Mouse (Mus musculus) erythroid progenitor cell, adult 5-6 weeks (primary cell): ENCODE data around the gene Afg1l. TPM values are rescaled to one million over a fixed set of nuclear protein-coding genes. Genes with fewer than 3 reads are reported as not detected.

Source experiments
- ATAC-seq: replicated peaks from 2 replicates; pipeline ENCODE4 v1.8.0; 2016; ENCODE audit warnings: moderate number of reproducible peaks, mild to moderate bottlenecking, moderate TSS enrichment, inconsistent platforms; ENCODE audit not compliant: poor library complexity, low FRiP score, severe bottlenecking
- total RNA-seq, 2 experiments: library from RNA; stranded (forward) in 1 of 2; stranded (reverse) in 1 of 2; fragments of 150-400 nt in 1 of 2; fragments of 186-747, 209-891 nt in 1 of 2; gene quantifications; 2 replicates each; pipeline versions ENCODE4 v1.2.3 to v1.2.4; 2015 to 2017; ENCODE audit warnings: low replicate concordance in 2 of 2

Gene Afg1l
- total RNA-seq, 2 experiments from 2014 or later: 0.84 to 1.7 TPM

GRCm38 (mm10) chr10:42480719-42481118 is 2.4 kb upstream of the Afg1l start:
- ATAC-seq: no peak

DNA sequence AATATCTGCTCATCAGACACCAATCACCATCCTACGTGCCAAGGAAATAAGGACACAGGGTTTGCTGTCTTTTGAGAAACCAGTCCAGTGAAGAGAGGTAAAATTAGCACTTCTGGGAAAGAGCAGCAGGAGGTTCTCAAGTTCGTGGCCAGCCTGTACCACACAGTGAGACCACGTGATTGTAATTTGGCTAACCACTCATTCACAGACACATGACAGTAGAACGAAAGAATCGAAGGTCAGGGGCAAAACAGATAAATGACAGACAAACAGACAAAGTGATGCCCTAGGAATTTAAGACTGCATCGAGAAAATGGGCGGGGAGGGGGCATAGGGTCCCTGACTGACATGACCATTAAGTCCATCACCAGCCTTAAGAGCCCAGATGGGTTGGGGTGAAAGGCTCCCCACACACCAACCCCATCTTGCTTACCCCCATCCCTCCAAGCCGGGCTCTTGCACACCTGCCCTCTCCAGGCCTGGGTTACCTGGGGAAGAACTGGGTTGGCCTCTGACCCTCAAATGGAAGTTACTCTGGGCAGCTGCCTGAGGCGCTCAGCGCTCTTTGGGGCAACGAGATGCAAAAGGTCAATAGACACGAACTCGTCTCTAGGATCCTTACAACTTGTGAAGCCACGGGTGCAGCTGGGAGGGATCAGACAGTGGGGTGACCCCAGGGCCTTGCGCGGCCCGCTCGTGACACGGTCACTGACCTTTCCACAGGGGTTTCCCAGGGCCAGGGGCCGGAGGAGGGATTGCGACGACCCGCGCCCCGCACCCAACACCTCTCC is 620 bp downstream of the Afg1l start:
- ATAC-seq: peak; percentile 21

GRCm38 (mm10) chr10:42476774-42477475 is 1.4 kb downstream of the Afg1l start:
- ATAC-seq: no peak

DNA sequence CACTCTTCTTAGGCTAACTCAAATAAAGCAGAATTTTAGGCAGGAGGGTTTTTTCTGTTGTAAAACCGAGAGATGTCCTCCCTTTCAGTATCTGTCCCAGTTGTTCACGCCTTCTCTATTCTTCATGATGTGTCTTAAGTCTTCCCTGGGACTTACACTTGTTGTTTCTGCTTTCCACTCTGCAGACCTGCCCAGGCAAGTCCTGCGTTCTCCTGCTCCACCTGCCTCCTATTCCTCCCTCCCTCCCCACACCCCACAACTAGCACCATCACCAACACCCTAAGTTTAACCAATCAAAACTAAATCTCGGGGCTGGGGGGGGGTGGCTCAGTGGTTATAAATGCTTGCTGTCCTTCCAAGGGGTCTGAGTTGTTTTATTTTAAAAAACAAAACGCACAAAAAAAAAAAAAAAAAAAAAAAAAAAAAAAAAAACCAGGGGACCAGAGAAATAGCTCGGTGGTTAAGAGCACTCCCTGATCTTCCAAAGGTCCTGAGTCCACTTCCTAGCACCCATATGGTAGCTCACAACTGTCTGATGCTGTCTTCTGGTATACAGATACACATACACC is 3.3 kb downstream of the Afg1l start:
- no peak for ATAC-seq

GRCm38 (mm10) chr10:42464805-42465204 is 13.6 kb downstream of the Afg1l start:
- no peak for ATAC-seq

- no peak for ATAC-seq
Measured at GRCm38 (mm10) chr10:42464224-42464623, 14.1 kb downstream of the Afg1l start.

- ATAC-seq: no peak
Measured at GRCm38 (mm10) chr10:42457557-42458191, 20.7 kb downstream of the Afg1l start.

- ATAC-seq: no peak
Measured at GRCm38 (mm10) chr10:42455981-42456380, 22.4 kb downstream of the Afg1l start.

DNA sequence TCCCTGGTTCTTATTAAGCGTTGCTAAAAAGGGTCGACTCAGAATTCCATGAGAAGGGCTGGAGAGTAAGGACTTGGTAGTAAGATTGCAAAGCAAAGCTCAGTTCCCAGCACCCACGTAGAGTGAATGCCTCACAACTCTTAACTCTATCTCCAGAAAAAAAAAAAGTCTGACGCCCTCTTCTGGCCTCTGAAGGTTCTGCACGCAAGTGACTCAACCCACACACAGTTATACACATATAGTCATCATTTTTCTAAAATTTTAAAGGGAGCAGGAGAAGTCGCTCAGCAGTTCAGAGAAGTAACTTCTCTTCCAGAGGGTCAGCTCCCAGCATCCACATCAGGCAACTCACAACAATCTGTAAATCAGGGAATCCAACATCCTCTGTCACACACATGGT is 23.7 kb downstream of the Afg1l start:
- no peak for ATAC-seq

- ATAC-seq: no peak
Measured at GRCm38 (mm10) chr10:42454266-42454665, 24.1 kb downstream of the Afg1l start.

GRCm38 (mm10) chr10:42449672-42450071 is 28.7 kb downstream of the Afg1l start:
- no peak for ATAC-seq

DNA sequence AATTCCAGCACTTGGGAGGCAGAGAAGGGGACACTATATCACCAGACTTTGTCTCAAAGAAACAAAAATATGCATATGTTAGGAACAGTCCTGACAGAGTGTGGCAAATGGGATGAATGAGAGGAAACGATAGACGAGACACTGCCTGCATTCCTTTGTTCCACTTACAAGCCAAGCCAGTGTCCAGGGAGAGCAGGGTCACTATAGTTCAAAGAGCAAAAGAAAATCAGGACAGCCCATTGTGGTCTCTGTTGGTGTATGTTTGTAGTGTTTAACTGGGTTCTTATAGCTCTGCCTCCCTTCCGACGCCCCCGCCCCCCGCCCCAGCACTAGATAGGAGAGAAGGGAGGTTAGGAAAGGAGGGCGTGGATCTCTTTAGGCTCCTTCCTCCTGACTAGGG is 30.0 kb downstream of the Afg1l start:
- no peak for ATAC-seq

GRCm38 (mm10) chr10:42446145-42446544 is 32.2 kb downstream of the Afg1l start:
- no peak for ATAC-seq

GRCm38 (mm10) chr10:42436842-42437805 is 41.2 kb downstream of the Afg1l start:
- ATAC-seq: no peak

- ATAC-seq: no peak
Measured at GRCm38 (mm10) chr10:42417530-42418174, 60.7 kb downstream of the Afg1l start.

DNA sequence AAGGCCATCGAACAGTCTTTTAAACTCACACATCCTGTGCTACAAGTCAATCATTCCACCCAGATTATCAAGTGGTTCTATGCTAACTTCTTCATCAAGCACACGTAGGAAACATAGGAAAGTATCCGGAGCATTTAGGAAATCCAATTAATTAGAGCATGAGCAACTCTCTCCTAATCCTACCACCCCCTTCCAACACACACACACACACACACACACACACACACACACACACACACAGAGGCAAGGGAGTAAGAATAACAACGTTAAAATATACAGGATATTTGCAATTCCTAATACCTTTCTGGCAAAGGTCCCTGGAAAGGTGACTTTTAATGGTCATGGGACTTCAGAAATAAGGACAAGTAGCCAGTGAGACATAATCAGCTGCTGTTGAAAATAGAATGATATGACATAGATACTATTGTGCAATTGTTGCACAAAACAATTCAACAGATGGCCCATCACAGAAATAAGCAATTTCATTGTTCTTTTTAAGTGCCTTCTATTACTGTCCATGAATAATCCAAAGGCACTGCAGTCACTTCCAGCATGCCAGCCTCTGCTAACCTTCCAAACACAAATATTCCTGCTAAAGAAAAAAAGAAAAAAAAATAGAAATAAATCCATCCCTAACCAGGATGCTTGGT is 62.4 kb downstream of the Afg1l start:
- no peak for ATAC-seq

GRCm38 (mm10) chr10:42410748-42411537 is 67.4 kb downstream of the Afg1l start:
- no peak for ATAC-seq

DNA sequence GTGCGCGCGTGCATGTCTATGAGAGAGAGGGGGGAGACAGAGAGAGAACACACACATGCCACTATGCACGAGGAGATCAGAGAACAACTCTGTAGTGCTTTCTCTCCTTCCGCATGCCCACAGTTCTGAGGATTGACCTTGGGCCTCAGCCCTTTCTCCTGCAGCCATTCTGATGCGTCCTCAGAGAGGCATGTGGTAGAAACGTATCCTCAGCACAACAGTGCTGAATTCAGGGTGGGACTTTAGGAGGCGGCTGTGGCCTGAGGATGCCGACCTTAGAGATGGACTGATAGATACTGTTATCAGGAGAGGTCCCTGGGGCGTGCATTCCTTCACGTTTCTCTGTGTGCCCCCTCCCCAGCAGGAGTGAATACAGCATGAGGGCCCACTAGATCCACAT is 87.9 kb downstream of the Afg1l start:
- ATAC-seq: no peak
